Comparison of ENCODE assay signal across 8 mouse cellular contexts in genomic region chr15:84986171-84987019, GRCm38 (mm10). TPM values are rescaled to one million over a fixed set of nuclear protein-coding genes. Genes with fewer than 3 reads are reported as not detected.
A peak's percentile ranks its signal among the peaks of the same experiment; 100 is the strongest.
DNase-seq lines count a peak whose midpoint lies in the region; ATAC-seq and TF ChIP-seq lines count a peak whose summit lies in the region.

No protein-coding gene starts in this region.

- TF ChIP-seq CTCF in bone marrow macrophage, adult 2 months (IDR thresholded peaks at IDR 0.05; ENCODE audit: low read depth, low read length): no peak

- peak overlapping the region; percentile 92 for H3K9ac ChIP-seq in heart, embryonic 14.5 days (ENCODE audit: low read length)
- H3K9ac ChIP-seq in hindbrain, embryonic 14.5 days: peak overlapping the region; percentile 96
- peak overlapping the region; percentile 93 for H3K9ac ChIP-seq in midbrain, embryonic 15.5 days

- intact Hi-C loops in heart, postnatal 10 days (cut with DNase I): loop anchor here (5.0 kb wide), 1 partner anchor 129 kb away; the partner anchor contains the start of gene Phf21b

- no peak for ATAC-seq in heart, embryonic 14.5 days (ENCODE audit: insufficient number of reproducible peaks, insufficient read depth, low FRiP score, low read depth)
- ATAC-seq in hindbrain, embryonic 14.5 days (ENCODE audit: low FRiP score): no peak
- ATAC-seq in midbrain, embryonic 15.5 days (replicated peaks): no peak

- no peak for TF ChIP-seq POLR2A in bone marrow macrophage, adult 2 months (IDR thresholded peaks at IDR 0.05; ENCODE audit: borderline replicate concordance, low read depth, low read length)

- DNase-seq in heart, postnatal 10 days: no peak
- DNase-seq in hindbrain, embryonic 14.5 days (ENCODE audit: low spot score): no peak
- no peak for DNase-seq in embryo, embryonic 10 days (ENCODE audit: low spot score)
- no peak for DNase-seq in frontal cortex, postnatal 14 days (ENCODE audit: low spot score in 2 of 2)
- DNase-seq in layer of hippocampus, postnatal 10 days (ENCODE audit: low spot score in 2 of 2): no peak

- peak overlapping the region; percentile 53 to 78 for H3K4me3 ChIP-seq in heart, embryonic 14.5 days (ENCODE audit: control insufficient read depth in 1 of 2, insufficient read depth in 1 of 2, low read depth in 1 of 2, low read length in 2 of 2)
- peak overlapping the region; percentile 87 for H3K4me3 ChIP-seq in bone marrow macrophage, adult 2 months (ENCODE audit: insufficient read depth, low read length)
- H3K4me3 ChIP-seq in hindbrain, embryonic 14.5 days (replicated peaks; ENCODE audit: low read length): peak overlapping the region; percentile 85
- H3K4me3 ChIP-seq in midbrain, embryonic 15.5 days: peak overlapping the region; percentile 91

- no peak overlapping the region for H3K27ac ChIP-seq in heart, embryonic 14.5 days (replicated peaks in 1 of 2; ENCODE audit: control insufficient read depth in 1 of 2, insufficient read depth in 1 of 2, low read depth in 2 of 2, low read length in 2 of 2)
- peak overlapping the region; percentile 82 for H3K27ac ChIP-seq in bone marrow macrophage, adult 2 months (ENCODE audit: insufficient read depth, low read depth, low read length)
- H3K27ac ChIP-seq in hindbrain, embryonic 14.5 days: no peak overlapping the region
- H3K27ac ChIP-seq in midbrain, embryonic 15.5 days: no peak overlapping the region

- 78% methylated on average over 4 of the region's 4 CpGs for WGBS in heart, embryonic 14.5 days
- WGBS in hindbrain, embryonic 14.5 days: 62% methylated on average over 4 of the region's 4 CpGs
- WGBS in midbrain, embryonic 15.5 days: 66% methylated on average over 4 of the region's 4 CpGs

- H3K27me3 ChIP-seq in heart, embryonic 14.5 days (ENCODE audit: control insufficient read depth, insufficient read depth, low read length): no peaks in the 10 kb centered on the region
- no peaks in the 10 kb centered on the region; the same call in 1 of the 2 replicates for H3K27me3 ChIP-seq in hindbrain, embryonic 14.5 days (ENCODE audit: control insufficient read depth, insufficient read depth, low read length)
- no peaks in the 10 kb centered on the region for H3K27me3 ChIP-seq in midbrain, embryonic 15.5 days (replicated peaks)

- H3K4me2 ChIP-seq in heart, embryonic 14.5 days (ENCODE audit: low read length): peak overlapping the region; percentile 97
- H3K4me2 ChIP-seq in hindbrain, embryonic 14.5 days (replicated peaks): peak overlapping the region; percentile 76
- H3K4me2 ChIP-seq in midbrain, embryonic 15.5 days: peak overlapping the region; percentile 63

- no peaks in the 10 kb centered on the region for H3K36me3 ChIP-seq in heart, embryonic 14.5 days (ENCODE audit: control insufficient read depth, insufficient read depth, low read length)
- H3K36me3 ChIP-seq in hindbrain, embryonic 14.5 days (replicated peaks; ENCODE audit: control insufficient read depth, insufficient read depth): no peaks in the 10 kb centered on the region
- H3K36me3 ChIP-seq in midbrain, embryonic 15.5 days (replicated peaks): no peaks in the 10 kb centered on the region

- peaks cover 4 to 5% of the 10 kb centered on the region in 2 experiments for H3K4me1 ChIP-seq in heart, embryonic 14.5 days (ENCODE audit: control insufficient read depth in 2 of 2, insufficient read depth in 2 of 2, low read length in 2 of 2)
- peaks cover 48% of the 10 kb centered on the region for H3K4me1 ChIP-seq in bone marrow macrophage, adult 2 months (ENCODE audit: control insufficient read depth, insufficient read depth, low read length)
- H3K4me1 ChIP-seq in hindbrain, embryonic 14.5 days (replicated peaks; ENCODE audit: control insufficient read depth, insufficient read depth, low read length): peaks cover 22% of the 10 kb centered on the region
- peaks cover 37% of the 10 kb centered on the region for H3K4me1 ChIP-seq in midbrain, embryonic 15.5 days

- H3K9me3 ChIP-seq in heart, embryonic 14.5 days (ENCODE audit: control insufficient read depth, low read length): no peaks in the 10 kb centered on the region
- no peaks in the 10 kb centered on the region for H3K9me3 ChIP-seq in hindbrain, embryonic 14.5 days (ENCODE audit: control insufficient read depth, low read length)
- no peaks in the 10 kb centered on the region for H3K9me3 ChIP-seq in midbrain, embryonic 15.5 days

RNA-seq across cellular contexts. Expression of gene 5031439G07Rik, which starts 2.0 kb away (rescaled TPM):
- polyA plus RNA-seq in heart, embryonic 14.5 days (2014; fragmentation: Nextera tagmentation; extraction: Ambion mirVana): 9.4 and 9.9 TPM in 2 replicates
- 10 to 100 TPM; 22.1 to 25.2 TPM for total RNA-seq in heart, postnatal 10 days (2021)
- polyA plus RNA-seq in bone marrow macrophage, adult 2 months (2012; ENCODE audit: insufficient read depth, insufficient read length, missing spikeins): 132 and 141 TPM in 2 replicates
- 19.2 and 27.8 TPM in 2 replicates for polyA plus RNA-seq in hindbrain, embryonic 14.5 days (2014; fragmentation: Nextera tagmentation; extraction: Ambion mirVana)
- 28.4 and 33.9 TPM in 2 replicates for polyA plus RNA-seq in midbrain, embryonic 15.5 days (2015; fragmentation: Nextera tagmentation; extraction: Ambion mirVana)
- 100 to 1,000 TPM; 102 to 128 TPM for total RNA-seq in layer of hippocampus, postnatal 10 days (2021)

RNA-seq across cellular contexts. Expression of gene Upk3a, which starts 30.5 kb away (rescaled TPM):
- not detected in 2 replicates for polyA plus RNA-seq in heart, embryonic 14.5 days (2014; fragmentation: Nextera tagmentation; extraction: Ambion mirVana)
- total RNA-seq in heart, postnatal 10 days (2021): not detected
- not detected in 2 replicates for polyA plus RNA-seq in bone marrow macrophage, adult 2 months (2012; ENCODE audit: insufficient read depth, insufficient read length, missing spikeins)
- polyA plus RNA-seq in hindbrain, embryonic 14.5 days (2014; fragmentation: Nextera tagmentation; extraction: Ambion mirVana): 0.89 and 1.4 TPM in 2 replicates
- 0.83 and 1.2 TPM in 2 replicates for polyA plus RNA-seq in midbrain, embryonic 15.5 days (2015; fragmentation: Nextera tagmentation; extraction: Ambion mirVana)
- total RNA-seq in layer of hippocampus, postnatal 10 days (2021): under 1 TPM; 0.31 to 0.78 TPM

RNA-seq across cellular contexts. Expression of gene Fam118a, which starts 42.4 kb away (rescaled TPM):
- 17.4 and 17.5 TPM in 2 replicates for polyA plus RNA-seq in heart, embryonic 14.5 days (2014; fragmentation: Nextera tagmentation; extraction: Ambion mirVana)
- total RNA-seq in heart, postnatal 10 days (2021): 10 to 100 TPM; 10.1 to 10.8 TPM
- polyA plus RNA-seq in bone marrow macrophage, adult 2 months (2012; ENCODE audit: insufficient read depth, insufficient read length, missing spikeins): 7.5 and 10.1 TPM in 2 replicates
- polyA plus RNA-seq in hindbrain, embryonic 14.5 days (2014; fragmentation: Nextera tagmentation; extraction: Ambion mirVana): 30.5 and 32.3 TPM in 2 replicates
- 30.6 and 31.7 TPM in 2 replicates for polyA plus RNA-seq in midbrain, embryonic 15.5 days (2015; fragmentation: Nextera tagmentation; extraction: Ambion mirVana)
- total RNA-seq in layer of hippocampus, postnatal 10 days (2021): 10 to 100 TPM; 27.2 to 28.3 TPM
